Mouse (Mus musculus) kidney, adult 2 months (tissue): ENCODE measurements at regions not wholly inside any gene's neighbourhood (a gene's known extent, or its start where the extent isn't known, plus 50 kb on each side); places are given as distances from the start of the nearest gene placed in this dataset.

Source experiments
- CTCF ChIP-seq: fragments of 200-500 bp; conservative IDR thresholded peaks from 2 replicates; pipeline ENCODE4 v1.5.1; 2011; ENCODE audit warnings: low read depth, mild to moderate bottlenecking, control low read depth, low read length, moderate library complexity, mixed read lengths; ENCODE audit not compliant: insufficient read depth, insufficient read length
- POLR2A ChIP-seq: fragments of 200-500 bp; IDR thresholded peaks from one replicate; pipeline ENCODE4 v1.6.1; 2011; ENCODE audit warnings: low read depth, low read length, control low read depth

- no peak for TF ChIP-seq CTCF
- no peak for TF ChIP-seq POLR2A
Measured at GRCm38 (mm10) chr3:52173490-52173889, 68.6 kb upstream of the Maml3 start.
